Mouse (Mus musculus) spleen, embryonic (tissue): ENCODE results near the gene Ppp6r3.
"Not testable (repeated sequence)": the region's sequence is repeated elsewhere in the genome, so short reads cannot be mapped to it uniquely, and the experiment has no call there.

ENCODE experiments used
- CTCF ChIA-PET: fragments of 350-600 bp; sonication (Branson Sonifier 250); formaldehyde crosslinking; loops from one replicate; lab custom pipeline; 2022; lab: Charles Lee

Ppp6r3 gene

GRCm38 (mm10) chr19:3576451-3577264, 1.1 kb upstream of the Ppp6r3 start:
- CTCF ChIA-PET: interaction anchor here (0.5 kb wide), 1 partner anchor 24 kb away, joined by 4 read pairs; no protein-coding TSS in a partner anchor

- CTCF ChIA-PET: interaction anchor here (0.6 to 0.9 kb wide), 2 partner anchors 10 to 643 kb away, joined by 4 to 10 read pairs; no protein-coding TSS in a partner anchor
Observed at GRCm38 (mm10) chr19:3575276-3575631, 295 bp downstream of the Ppp6r3 start.

- CTCF ChIA-PET: interaction anchor here (0.6 to 0.9 kb wide), 2 partner anchors 10 to 643 kb away, joined by 4 to 10 read pairs; no protein-coding TSS in a partner anchor
Observed at GRCm38 (mm10) chr19:3574593-3575094, 905 bp downstream of the Ppp6r3 start.

GRCm38 (mm10) chr19:3564309-3564708, 11.2 kb downstream of the Ppp6r3 start:
- CTCF ChIA-PET: no interaction called here

GRCm38 (mm10) chr19:3562752-3563151, 12.8 kb downstream of the Ppp6r3 start:
- CTCF ChIA-PET: no interaction called here

GRCm38 (mm10) chr19:3562298-3562697, 13.3 kb downstream of the Ppp6r3 start:
- CTCF ChIA-PET: no interaction called here

- CTCF ChIA-PET: interaction anchor here (0.5 kb wide), 1 partner anchor 275 kb away, joined by 3 read pairs; no protein-coding TSS in a partner anchor
Observed at GRCm38 (mm10) chr19:3556169-3556827, 19.3 kb downstream of the Ppp6r3 start.

- CTCF ChIA-PET: no interaction called here
Observed at GRCm38 (mm10) chr19:3554785-3555184, 20.8 kb downstream of the Ppp6r3 start.

- CTCF ChIA-PET: no interaction called here
Observed at GRCm38 (mm10) chr19:3551573-3552159, 23.9 kb downstream of the Ppp6r3 start.

GRCm38 (mm10) chr19:3550101-3550500, 25.4 kb downstream of the Ppp6r3 start:
- CTCF ChIA-PET: no interaction called here

- CTCF ChIA-PET: no interaction called here
Observed at GRCm38 (mm10) chr19:3549263-3549662, 26.3 kb downstream of the Ppp6r3 start.

GRCm38 (mm10) chr19:3548311-3548710, 27.2 kb downstream of the Ppp6r3 start:
- CTCF ChIA-PET: no interaction called here

GRCm38 (mm10) chr19:3544995-3545394, 30.6 kb downstream of the Ppp6r3 start:
- CTCF ChIA-PET: interaction anchor here (1.1 kb wide), 1 partner anchor 21 kb away, joined by 3 read pairs; no protein-coding TSS in a partner anchor

- CTCF ChIA-PET: interaction anchor here (0.5 kb wide), 1 partner anchor 33 kb away, joined by 4 read pairs; the partner anchor contains the start of gene Ppp6r3
Observed at GRCm38 (mm10) chr19:3542591-3542990, 33.0 kb downstream of the Ppp6r3 start.

- CTCF ChIA-PET: interaction anchor here (0.7 kb wide), 1 partner anchor 74 kb away, joined by 4 read pairs; no protein-coding TSS in a partner anchor
Observed at GRCm38 (mm10) chr19:3540997-3541396, 34.6 kb downstream of the Ppp6r3 start.

GRCm38 (mm10) chr19:3540254-3540653, 35.3 kb downstream of the Ppp6r3 start:
- CTCF ChIA-PET: no interaction called here

- CTCF ChIA-PET: no interaction called here
Observed at GRCm38 (mm10) chr19:3539456-3539855, 36.1 kb downstream of the Ppp6r3 start.

- CTCF ChIA-PET: no interaction called here
Observed at GRCm38 (mm10) chr19:3537658-3538057, 37.9 kb downstream of the Ppp6r3 start.

GRCm38 (mm10) chr19:3534945-3535344, 40.6 kb downstream of the Ppp6r3 start:
- CTCF ChIA-PET: no interaction called here

GRCm38 (mm10) chr19:3533266-3533966, 42.1 kb downstream of the Ppp6r3 start:
- CTCF ChIA-PET: not testable (repeated sequence)

GRCm38 (mm10) chr19:3532717-3533260, 42.8 kb downstream of the Ppp6r3 start:
- CTCF ChIA-PET: no interaction called here
